Comparison of ENCODE assay signal across 8 mouse cellular contexts in genomic region chr9:75001611-75002204, GRCm38 (mm10). TPM values are rescaled to one million over a fixed set of nuclear protein-coding genes. Genes with fewer than 3 reads are reported as not detected.
DNase-seq lines count a peak whose midpoint lies in the region; ATAC-seq and TF ChIP-seq lines count a peak whose summit lies in the region.

No protein-coding gene starts in this region.

- no peaks in the 10 kb centered on the region for H3K27me3 ChIP-seq in kidney, embryonic 14.5 days (ENCODE audit: control insufficient read depth, insufficient read depth, low read length)

- H3K27ac ChIP-seq in kidney, embryonic 14.5 days (ENCODE audit: low read depth, low read length): no peak overlapping the region

- H3K4me1 ChIP-seq in kidney, embryonic 14.5 days (ENCODE audit: control insufficient read depth, insufficient read depth, low read length): no peaks in the 10 kb centered on the region
- H3K4me1 ChIP-seq in lung, adult 2 months (ENCODE audit: control insufficient read depth, insufficient read depth, low read length): peaks cover 12% of the 10 kb centered on the region

- no peak overlapping the region for H3K9ac ChIP-seq in kidney, embryonic 14.5 days (ENCODE audit: low read depth, low read length)

- TF ChIP-seq POLR2A in lung, adult 2 months (IDR thresholded peaks at IDR 0.05; ENCODE audit: borderline replicate concordance, extremely low read depth, low read depth, low read length): no peak

- H3K4me2 ChIP-seq in kidney, embryonic 14.5 days (replicated peaks; ENCODE audit: low read depth, low read length): no peak overlapping the region

- no peak overlapping the region for H3K4me3 ChIP-seq in kidney, embryonic 14.5 days (ENCODE audit: low read length)
- H3K4me3 ChIP-seq in lung, adult 2 months (replicated peaks; ENCODE audit: extremely low read depth, low read depth, low read length): no peak overlapping the region

- no peak for TF ChIP-seq CTCF in lung, adult 2 months (IDR thresholded peaks at IDR 0.05; ENCODE audit: insufficient read depth, low read length)

- H3K9me3 ChIP-seq in kidney, embryonic 14.5 days (ENCODE audit: control insufficient read depth, low read length): no peaks in the 10 kb centered on the region

- 67% methylated on average over 5 of the region's 5 CpGs for WGBS in kidney, embryonic 14.5 days
- WGBS in lung, adult 2 months: 36% methylated on average over 5 of the region's 5 CpGs

- peaks cover 5% of the 10 kb centered on the region; the same call in 1 of the 2 replicates for H3K36me3 ChIP-seq in kidney, embryonic 14.5 days (ENCODE audit: control insufficient read depth, insufficient read depth, low read length)

- ATAC-seq in kidney, embryonic 14.5 days (ENCODE audit: low FRiP score, low TSS enrichment): no peak

- DNase-seq in kidney, postnatal 36 days: peak; percentile 23 to 44
- peak; percentile 83 for DNase-seq in brain, adult 2 months (ENCODE audit: low read depth, low spot score)
- DNase-seq in cerebellum, postnatal 25 days: peak; percentile 56 to 73
- DNase-seq in lung, adult 2 months: peak; percentile 49
- DNase-seq in MN1 (ENCODE audit: low spot score): no peak
- DNase-seq in spleen, postnatal 4 days (ENCODE audit: low spot score in 2 of 2): no peak
- DNase-seq in kidney, adult 8-10 months: no peak

RNA-seq across cellular contexts. Expression of gene Arpp19, which starts 35.7 kb away (rescaled TPM):
- 274 and 341 TPM in 2 replicates for polyA plus RNA-seq in kidney, embryonic 14.5 days (2014; fragmentation: Nextera tagmentation; extraction: Ambion mirVana)
- 9.0 and 16.1 TPM in 2 replicates for polyA plus RNA-seq in lung, adult 2 months (2012; rRNA removed)

RNA-seq across cellular contexts. Expression of gene Fam214a, which starts 49.0 kb away (rescaled TPM):
- 6.0 and 10.4 TPM in 2 replicates for polyA plus RNA-seq in kidney, embryonic 14.5 days (2014; fragmentation: Nextera tagmentation; extraction: Ambion mirVana)
- polyA plus RNA-seq in lung, adult 2 months (2012; rRNA removed): 8.8 and 11.8 TPM in 2 replicates

Comparison
In these comparisons a context has a peak if more than half of its experiments do, and no peak if none do; other contexts are left out.
1. DNase-seq: peak in kidney, postnatal 36 days (2 of 2), brain, adult 2 months (single experiment), cerebellum, postnatal 25 days (2 of 2) and lung, adult 2 months (single experiment); none in MN1 (single experiment), spleen, postnatal 4 days (0 of 2) and kidney, adult 8-10 months (0 of 2).
2. RNA of gene Arpp19, which starts 35.7 kb away (polyA plus RNA-seq): 274 to 341 TPM in kidney, embryonic 14.5 days; 9.0 to 16.1 TPM in lung, adult 2 months; every median in the first group is over 10 times any median in the second.